Mouse (Mus musculus): ENCODE data around the gene Flvcr2. TPM values are rescaled to one million over a fixed set of nuclear protein-coding genes. Genes with fewer than 3 reads are reported as not detected.

Flvcr2 gene
- 0.41 TPM in 1 of 2 replicates, not detected in the other for total RNA-seq (2017)

- ATAC-seq (replicated peaks; ENCODE audit: low read depth, poor library complexity, severe bottlenecking), result peak; percentile 90
Observed at GRCm38 (mm10) chr12:85745827-85746695, at the start of gene Flvcr2. Gene Flvcr2, plus strand, starts transcription at chr12:85746539.

- peak; percentile 99 for ATAC-seq (replicated peaks; ENCODE audit: low read depth, poor library complexity, severe bottlenecking)
Observed at GRCm38 (mm10) chr12:85698179-85698578, 48.2 kb upstream of the Flvcr2 start.

GRCm38 (mm10) chr12:85700191-85700841 lies 46.0 kb upstream of the Flvcr2 start:
- ATAC-seq (replicated peaks; ENCODE audit: low read depth, poor library complexity, severe bottlenecking), result no peak

- no peak for ATAC-seq (replicated peaks; ENCODE audit: low read depth, poor library complexity, severe bottlenecking)
Observed at GRCm38 (mm10) chr12:85700842-85701223, 45.5 kb upstream of the Flvcr2 start.

GRCm38 (mm10) chr12:85702166-85703055 lies 43.9 kb upstream of the Flvcr2 start:
- ATAC-seq (replicated peaks; ENCODE audit: low read depth, poor library complexity, severe bottlenecking), result no peak

- no peak for ATAC-seq (replicated peaks; ENCODE audit: low read depth, poor library complexity, severe bottlenecking)
Observed at GRCm38 (mm10) chr12:85703507-85703906, 42.8 kb upstream of the Flvcr2 start.

GRCm38 (mm10) chr12:85704566-85704965 lies 41.8 kb upstream of the Flvcr2 start:
- peak; percentile 74 for ATAC-seq (replicated peaks; ENCODE audit: low read depth, poor library complexity, severe bottlenecking)

GRCm38 (mm10) chr12:85705002-85705830 lies 41.1 kb upstream of the Flvcr2 start:
- peak; percentile 88 for ATAC-seq (replicated peaks; ENCODE audit: low read depth, poor library complexity, severe bottlenecking)

GRCm38 (mm10) chr12:85705831-85706530 lies 40.4 kb upstream of the Flvcr2 start:
- no peak for ATAC-seq (replicated peaks; ENCODE audit: low read depth, poor library complexity, severe bottlenecking)

GRCm38 (mm10) chr12:85706906-85707305 lies 39.4 kb upstream of the Flvcr2 start:
- no peak for ATAC-seq (replicated peaks; ENCODE audit: low read depth, poor library complexity, severe bottlenecking)

GRCm38 (mm10) chr12:85707391-85707790 lies 38.9 kb upstream of the Flvcr2 start:
- no peak for ATAC-seq (replicated peaks; ENCODE audit: low read depth, poor library complexity, severe bottlenecking)

- no peak for ATAC-seq (replicated peaks; ENCODE audit: low read depth, poor library complexity, severe bottlenecking)
Observed at GRCm38 (mm10) chr12:85708556-85708955, 37.8 kb upstream of the Flvcr2 start.

- peak; percentile 68 for ATAC-seq (replicated peaks; ENCODE audit: low read depth, poor library complexity, severe bottlenecking)
Observed at GRCm38 (mm10) chr12:85710695-85711094, 35.6 kb upstream of the Flvcr2 start.

- ATAC-seq (replicated peaks; ENCODE audit: low read depth, poor library complexity, severe bottlenecking), result 0 out of 2 replicates have a peak, but pooled peaks have one; percentile 22
Observed at GRCm38 (mm10) chr12:85712587-85712986, 33.8 kb upstream of the Flvcr2 start.

- ATAC-seq (replicated peaks; ENCODE audit: low read depth, poor library complexity, severe bottlenecking), result no peak
Observed at GRCm38 (mm10) chr12:85714126-85714525, 32.2 kb upstream of the Flvcr2 start.

- ATAC-seq (replicated peaks; ENCODE audit: low read depth, poor library complexity, severe bottlenecking), result no peak
Observed at GRCm38 (mm10) chr12:85725306-85725705, 21.0 kb upstream of the Flvcr2 start.

- ATAC-seq (replicated peaks; ENCODE audit: low read depth, poor library complexity, severe bottlenecking), result 0 out of 2 replicates have a peak, but pooled peaks have one; percentile 22
Observed at GRCm38 (mm10) chr12:85726729-85727397, 19.5 kb upstream of the Flvcr2 start.

- no peak for ATAC-seq (replicated peaks; ENCODE audit: low read depth, poor library complexity, severe bottlenecking)
Observed at GRCm38 (mm10) chr12:85728181-85728580, 18.2 kb upstream of the Flvcr2 start.

Measured in common myeloid progenitor, adult 5-6 weeks (primary cell).